Mouse (Mus musculus) heart, embryonic 11.5 days (tissue): ENCODE measurements around the gene Myo3a. TPM values are rescaled to one million over a fixed set of nuclear protein-coding genes. Genes with fewer than 3 reads are reported as not detected.

ENCODE experiments used
- ATAC-seq: fragments of 200-750 bp; cut with Nextera tagmentation; replicated peaks from 2 replicates; pipeline ENCODE4 v1.8.0; 2017; ENCODE audit warnings: moderate library complexity; ENCODE audit not compliant: insufficient number of reproducible peaks, low FRiP score, low TSS enrichment
- H3K27ac ChIP-seq: fragments of 300-500 bp; sonication (generic); 2 replicates; pipeline ENCODE4 v1.5.1; 2014; ENCODE audit warnings: mild to moderate bottlenecking, low read depth, low read length
- H3K27me3 ChIP-seq: fragments of 300-500 bp; sonication (generic); 2 replicates; pipeline ENCODE4 v1.6.1; 2014; ENCODE audit warnings: mild to moderate bottlenecking, low read length, mixed read lengths; ENCODE audit not compliant: control insufficient read depth, insufficient read depth
- H3K36me3 ChIP-seq: fragments of 300-500 bp; sonication (generic); 2 replicates; pipeline ENCODE4 v1.6.1; 2014; ENCODE audit warnings: mild to moderate bottlenecking, low read length, moderate library complexity, mixed read lengths; ENCODE audit not compliant: control insufficient read depth, insufficient read depth
- H3K4me1 ChIP-seq: fragments of 300-500 bp; sonication (generic); 2 replicates; pipeline ENCODE4 v1.6.1; 2014; ENCODE audit warnings: low read length; ENCODE audit not compliant: control insufficient read depth, insufficient read depth
- H3K4me2 ChIP-seq: fragments of 300-500 bp; sonication (generic); 2 replicates; pipeline ENCODE4 v1.6.1; 2014; ENCODE audit warnings: mild to moderate bottlenecking, moderate library complexity
- H3K4me3 ChIP-seq: fragments of 300-500 bp; sonication (generic); 2 replicates; pipeline ENCODE4 v1.5.1; 2014; ENCODE audit warnings: low read depth, low read length
- H3K9ac ChIP-seq: fragments of 300-500 bp; sonication (generic); 2 replicates; pipeline ENCODE4 v1.6.1; 2014; ENCODE audit warnings: mild to moderate bottlenecking, low read depth, low read length, moderate library complexity
- H3K9me3 ChIP-seq: fragments of 300-500 bp; sonication (generic); replicated peaks from 2 replicates; pipeline ENCODE4 v1.6.1; 2016; ENCODE audit warnings: low read length; ENCODE audit not compliant: control insufficient read depth
- WGBS: fragments of 180-500 bp; shearing (Covaris S2); extraction: QIAGEN DNeasy Blood & Tissue Kit; methylation state at CpG from one replicate; pipeline ENCODE4 v1.1.7; 2014; ENCODE audit not compliant: insufficient replicate concordance; 5-methylcytosine and 5-hydroxymethylcytosine counted together
- polyA plus RNA-seq: library from polyadenylated mRNA; unstranded; fragments of >200 nt; fragmentation: Nextera tagmentation; extraction: Ambion mirVana; gene quantifications from 2 replicates; pipeline ENCODE4 v1.2.1, GENCODE M21; 2014

Myo3a gene
- polyA plus RNA-seq, 1 experiment from 2014 or later: not detected

- no peak for ATAC-seq
Observed at GRCm38 (mm10) chr2:22590206-22590490, 362.8 kb downstream of the Myo3a start.

GRCm38 (mm10) chr2:22617951-22618350, 390.6 kb downstream of the Myo3a start:
- Histone ChIP-seq H3K27ac (no peak overlapping the region), H3K27me3 (peaks cover 50% of the 10 kb centered on the region), H3K4me1 (peaks cover 5% of the 10 kb centered on the region; the same call in 1 of the 2 replicates), H3K9me3 (no peaks in the 10 kb centered on the region), H3K4me3 (no peak overlapping the region), H3K36me3 (no peaks in the 10 kb centered on the region), H3K9ac (no peak overlapping the region), H3K4me2 (no peak overlapping the region)
- WGBS: 4% methylated on average over 9 of the region's 9 CpGs
- no peak for ATAC-seq

More at GRCm38 (mm10) chr2:22590206-22590490, 362.8 kb downstream of the Myo3a start:
- Histone ChIP-seq H3K36me3 (no peaks in the 10 kb centered on the region), H3K27me3 (no peaks in the 10 kb centered on the region), H3K4me1 (no peaks in the 10 kb centered on the region), H3K4me2 (no peak overlapping the region), H3K27ac (no peak overlapping the region), H3K9me3 (no peaks in the 10 kb centered on the region), H3K4me3 (no peak overlapping the region), H3K9ac (no peak overlapping the region)

DNA sequence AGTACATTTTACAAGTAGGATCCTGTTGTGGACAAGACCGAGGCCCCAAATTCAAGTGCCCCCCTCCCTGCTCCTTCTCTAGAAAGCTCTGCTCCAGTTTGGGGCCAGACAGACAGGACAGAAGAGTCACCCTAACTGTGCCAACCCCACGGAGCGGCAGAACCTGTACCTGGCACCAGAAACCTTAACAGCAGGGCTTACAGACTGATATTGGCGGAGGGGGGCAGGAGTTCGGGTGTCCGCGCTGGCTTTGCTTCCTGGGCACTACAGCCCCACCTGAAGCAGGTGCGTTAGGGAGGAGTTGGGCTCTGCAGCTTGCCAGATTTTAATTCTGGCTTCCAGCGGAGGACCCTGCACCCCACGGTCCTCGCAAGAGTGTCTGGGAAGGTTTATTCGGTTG, 392.1 kb downstream of the Myo3a start:
- peaks cover 13% of the 10 kb centered on the region; the same call in 1 of the 2 replicates for H3K4me1 ChIP-seq
- no peak overlapping the region for H3K27ac ChIP-seq
- no peak overlapping the region for H3K4me3 ChIP-seq
- ATAC-seq: no peak
- H3K27me3 ChIP-seq: peaks cover 65% of the 10 kb centered on the region
- H3K9ac ChIP-seq: no peak overlapping the region
- no peaks in the 10 kb centered on the region for H3K36me3 ChIP-seq
- no peak overlapping the region for H3K4me2 ChIP-seq
- WGBS: 3% methylated on average over 12 of the region's 12 CpGs
- no peaks in the 10 kb centered on the region for H3K9me3 ChIP-seq

DNA sequence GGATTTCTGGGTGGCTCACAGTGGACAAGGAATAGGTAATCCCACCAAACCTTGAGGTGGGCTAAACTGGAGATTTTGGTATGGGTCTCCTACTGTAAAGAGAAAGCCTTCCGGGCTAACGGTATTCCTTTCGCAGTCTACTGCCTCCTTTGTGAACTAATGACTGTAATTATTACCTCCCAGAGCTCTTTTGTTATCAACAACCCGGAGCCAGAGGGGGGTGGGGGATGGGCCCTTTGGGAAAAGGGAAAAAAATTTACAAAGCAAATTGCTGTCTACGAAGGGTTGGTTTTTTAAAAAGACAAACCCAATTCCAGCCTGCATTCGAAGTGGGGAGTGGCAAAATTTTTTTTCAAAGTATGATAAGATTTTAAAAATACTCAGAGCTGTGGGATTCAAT, 392.7 kb downstream of the Myo3a start:
- no peak overlapping the region for H3K4me3 ChIP-seq
- no peak overlapping the region for H3K9ac ChIP-seq
- ATAC-seq: no peak
- 2% methylated on average over 6 of the region's 6 CpGs for WGBS
- no peak overlapping the region for H3K27ac ChIP-seq
- no peaks in the 10 kb centered on the region for H3K36me3 ChIP-seq
- peaks cover 13% of the 10 kb centered on the region; the same call in 1 of the 2 replicates for H3K4me1 ChIP-seq
- peaks cover 71% of the 10 kb centered on the region for H3K27me3 ChIP-seq
- no peaks in the 10 kb centered on the region for H3K9me3 ChIP-seq
- no peak overlapping the region for H3K4me2 ChIP-seq

DNA sequence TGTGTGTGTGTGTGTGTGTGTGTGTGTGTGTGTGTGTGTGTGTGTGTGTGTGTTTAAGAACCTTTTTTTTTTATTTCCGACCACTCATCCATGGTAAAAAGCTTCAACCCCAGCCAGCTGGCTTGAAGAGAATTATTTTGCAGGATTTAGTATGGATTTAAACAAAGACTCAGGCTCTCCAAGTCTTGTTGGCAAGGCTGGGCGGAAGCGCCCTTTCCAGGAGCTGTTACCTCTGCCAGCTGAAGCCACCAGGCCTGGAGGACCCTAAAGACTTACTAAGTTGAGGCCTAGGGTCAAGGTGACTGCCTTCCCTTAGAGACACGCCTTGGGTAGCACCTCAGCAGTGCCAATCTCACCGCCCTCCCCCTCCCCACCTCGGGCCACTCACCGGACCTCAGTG, 393.2 kb downstream of the Myo3a start:
- H3K27me3 ChIP-seq: peaks cover 76% of the 10 kb centered on the region
- no peaks in the 10 kb centered on the region for H3K36me3 ChIP-seq
- H3K4me3 ChIP-seq: no peak overlapping the region
- H3K9ac ChIP-seq: no peak overlapping the region
- 8% methylated on average over 7 of the region's 7 CpGs for WGBS
- no peak overlapping the region for H3K4me2 ChIP-seq
- H3K9me3 ChIP-seq: no peaks in the 10 kb centered on the region
- ATAC-seq: no peak
- peaks cover 13% of the 10 kb centered on the region; the same call in 1 of the 2 replicates for H3K4me1 ChIP-seq
- no peak overlapping the region for H3K27ac ChIP-seq

- WGBS: 2% methylated on average over 20 of the region's 20 CpGs
- no peak overlapping the region for H3K9ac ChIP-seq
- H3K9me3 ChIP-seq: no peaks in the 10 kb centered on the region
- no peaks in the 10 kb centered on the region for H3K36me3 ChIP-seq
- H3K4me2 ChIP-seq: peak overlapping the region; percentile 67
- no peak for ATAC-seq
- peaks cover 13% of the 10 kb centered on the region; the same call in 1 of the 2 replicates for H3K4me1 ChIP-seq
- peaks cover 83% of the 10 kb centered on the region for H3K27me3 ChIP-seq
- H3K27ac ChIP-seq: no peak overlapping the region
- no peak overlapping the region for H3K4me3 ChIP-seq
Observed at GRCm38 (mm10) chr2:22620978-22621827, 393.9 kb downstream of the Myo3a start.

DNA sequence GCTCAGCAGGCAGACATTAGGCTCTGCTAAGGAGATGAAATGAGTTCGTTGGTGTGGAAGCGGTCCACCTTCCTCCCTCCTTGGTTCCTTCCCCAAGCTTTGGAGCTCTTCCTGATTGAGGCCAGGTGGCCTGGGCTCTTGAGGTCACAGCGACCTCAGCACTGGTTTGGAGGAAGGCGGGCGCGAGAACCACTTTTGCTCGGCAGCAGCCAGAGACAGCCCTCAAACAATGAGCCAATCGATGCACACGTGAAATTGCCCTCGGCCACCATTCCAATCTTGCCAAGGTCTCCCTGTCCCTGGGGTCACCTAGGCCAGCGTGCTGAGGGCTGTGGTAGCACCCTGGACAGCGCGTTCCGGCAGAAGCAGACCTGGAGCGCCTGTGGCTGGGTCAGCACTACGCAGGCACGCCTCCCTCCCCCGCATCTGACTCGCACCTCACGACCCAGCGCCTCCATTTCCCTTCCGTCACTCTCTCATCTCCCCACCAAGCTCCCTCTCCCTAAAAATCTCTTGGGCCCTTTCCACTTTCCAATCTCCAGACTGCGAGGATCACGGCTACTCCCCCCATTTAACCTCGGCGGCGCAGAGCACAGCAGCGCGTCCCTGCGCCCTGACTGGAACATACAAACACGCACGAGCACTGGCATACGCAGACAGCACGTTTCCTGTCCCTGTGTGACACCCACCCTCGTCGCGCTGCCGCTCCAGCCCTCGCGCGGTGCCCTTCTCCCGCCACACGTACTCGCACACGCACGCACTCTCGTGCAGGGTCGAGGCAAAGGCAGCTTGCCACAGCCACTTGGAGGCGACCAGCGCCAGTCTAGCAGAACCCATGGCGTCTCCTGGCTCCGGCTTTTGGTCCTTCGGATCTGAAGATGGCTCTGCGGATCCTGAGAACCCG, 394.8 kb downstream of the Myo3a start, which contains the start of gene Gad2:
TSS of gene Gad2 (plus strand) at position 378 of the 904 bp plus-strand sequence.
- Histone ChIP-seq H3K9ac (no peak within 1 kb of the TSS), H3K36me3 (no peaks in the 10 kb centered on the region), H3K9me3 (no peaks in the 10 kb centered on the region), H3K27ac (no peak within 1 kb of the TSS), H3K4me3 (peak within 1 kb of the TSS; percentile 31), H3K4me2 (peak within 1 kb of the TSS; percentile 67), H3K4me1 (peaks cover 13% of the 10 kb centered on the region; the same call in 1 of the 2 replicates), H3K27me3 (peaks cover 87% of the 10 kb centered on the region)
- peak; percentile 71 for ATAC-seq
- WGBS: under 1% methylated on average over 55 of the region's 55 CpGs

DNA sequence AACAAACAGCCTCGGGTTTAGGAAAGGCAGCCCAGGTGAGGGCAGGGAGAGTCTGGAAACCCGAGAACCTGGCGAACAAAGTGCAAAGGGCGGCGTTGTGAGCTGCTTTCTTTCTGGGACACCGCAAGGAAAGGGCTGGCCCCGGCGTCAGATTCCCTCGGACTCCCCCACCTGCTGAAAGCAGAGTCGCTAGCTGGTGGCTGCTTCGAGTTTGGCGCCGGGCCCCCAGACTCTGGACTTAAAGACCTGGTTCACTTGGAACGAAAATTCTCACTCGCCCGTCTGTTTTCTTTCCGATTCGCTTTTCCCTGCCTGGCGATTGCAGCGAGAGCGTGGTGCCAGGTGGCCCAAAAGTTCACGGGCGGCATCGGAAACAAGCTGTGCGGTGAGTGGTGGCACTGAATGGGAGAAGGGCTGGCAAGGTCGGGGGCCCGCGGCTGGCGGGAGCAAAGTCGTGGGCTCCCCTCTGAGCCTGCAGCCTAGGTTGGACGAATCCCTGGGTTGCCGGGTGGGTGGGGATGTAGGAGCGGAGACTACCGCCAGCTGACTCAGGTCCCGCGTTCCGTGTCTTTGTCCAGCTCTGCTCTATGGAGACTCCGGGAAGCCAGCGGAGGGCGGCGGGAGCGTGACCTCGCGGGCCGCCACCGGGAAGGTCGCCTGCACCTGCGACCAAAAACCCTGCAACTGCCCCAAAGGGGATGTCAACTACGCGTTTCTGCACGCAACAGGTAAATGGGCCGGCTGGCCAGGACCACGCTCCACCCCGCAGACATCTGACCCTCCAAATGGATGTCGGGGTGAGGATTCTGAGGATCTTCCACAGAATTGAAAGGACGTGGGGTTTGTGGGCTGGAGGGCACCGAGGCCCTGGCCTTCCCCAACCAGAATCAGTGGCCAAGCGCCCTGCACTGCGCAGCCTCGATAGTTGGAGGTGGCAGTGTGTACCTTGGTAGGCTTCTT, 396.1 kb downstream of the Myo3a start:
- Histone ChIP-seq H3K4me3 (peak overlapping the region; percentile 31), H3K36me3 (no peaks in the 10 kb centered on the region), H3K27ac (no peak overlapping the region), H3K4me1 (peaks cover 13% of the 10 kb centered on the region; the same call in 1 of the 2 replicates), H3K9me3 (no peaks in the 10 kb centered on the region), H3K9ac (no peak overlapping the region), H3K4me2 (peak overlapping the region; percentile 67), H3K27me3 (peaks cover 82% of the 10 kb centered on the region)
- WGBS: 1% methylated on average over 59 of the region's 60 CpGs
- no peak for ATAC-seq
